Mouse (Mus musculus): Measurements from ENCODE around the gene Clic6.

DNA sequence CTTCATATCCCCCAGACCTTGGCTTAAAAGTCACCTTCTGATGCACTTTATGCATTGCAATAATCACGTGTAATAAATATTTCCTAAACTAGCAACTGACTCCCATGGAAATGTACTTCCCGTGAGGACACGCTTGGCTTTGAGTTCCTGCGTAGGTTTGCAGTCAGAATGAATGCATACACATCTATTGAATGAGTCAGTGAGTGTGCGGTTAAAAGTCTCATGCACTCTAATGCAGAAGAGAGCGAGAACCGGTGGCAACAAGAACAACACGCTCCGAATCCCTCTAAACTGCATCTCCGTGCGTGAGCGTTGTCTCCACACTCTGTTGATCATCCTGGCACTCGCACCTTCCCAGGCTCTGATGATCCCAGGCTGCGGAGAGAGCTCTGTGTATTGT lies 36.5 kb upstream of the Clic6 start:
- TF ChIP-seq CTCF (conservative IDR thresholded peaks at IDR 0.05 in 1 of 2, IDR thresholded peaks at IDR 0.05 in 1 of 2; ENCODE audit: low read depth in 2 of 2, low read length in 2 of 2), result no peak
- TF ChIP-seq ZKSCAN1 (IDR thresholded peaks at IDR 0.05; ENCODE audit: borderline replicate concordance, low read depth, low read length), result no peak
- no peak for TF ChIP-seq POLR2A (IDR thresholded peaks at IDR 0.05; ENCODE audit: low read depth, low read length)
- TF ChIP-seq CHD1 (IDR thresholded peaks at IDR 0.05; ENCODE audit: low read depth, low read length), result no peak
